Mouse (Mus musculus) stomach, embryonic 16.5 days (tissue): ENCODE measurements at regions not wholly inside any gene's neighbourhood (a gene's known extent, or its start where the extent isn't known, plus 50 kb on each side); places are given as distances from the start of the nearest gene placed in this dataset.

ENCODE experiments used
- ATAC-seq: fragments of 200-750 bp; cut with Nextera tagmentation; 2 replicates; pipeline ENCODE4 v1.8.0; 2017; ENCODE audit warnings: moderate number of reproducible peaks, moderate TSS enrichment; ENCODE audit not compliant: insufficient read depth, low FRiP score
- H3K27ac ChIP-seq: fragments of 300-500 bp; sonication (generic); 2 replicates; pipeline ENCODE4 v1.5.1; 2014; ENCODE audit warnings: low read length
- H3K27me3 ChIP-seq: fragments of 300-500 bp; sonication (generic); 2 replicates; pipeline ENCODE4 v1.6.1; 2014; ENCODE audit warnings: low read length, control low read depth, mixed read lengths; ENCODE audit not compliant: control insufficient read depth, insufficient read depth
- H3K36me3 ChIP-seq: fragments of 300-500 bp; sonication (generic); 2 replicates; pipeline ENCODE4 v1.6.1; 2014; ENCODE audit warnings: low read length; ENCODE audit not compliant: control insufficient read depth, insufficient read depth
- H3K4me1 ChIP-seq: fragments of 300-500 bp; sonication (generic); 2 replicates; pipeline ENCODE4 v1.6.1; 2014; ENCODE audit warnings: low read length, control low read depth, mixed read lengths; ENCODE audit not compliant: control insufficient read depth, insufficient read depth
- H3K4me2 ChIP-seq: fragments of 300-500 bp; sonication (generic); 2 replicates; pipeline ENCODE4 v1.6.1; 2014; ENCODE audit warnings: low read depth, low read length, mixed read lengths
- H3K4me3 ChIP-seq: fragments of 300-500 bp; sonication (generic); replicated peaks from 2 replicates; pipeline ENCODE4 v1.5.1; 2014; ENCODE audit warnings: mild to moderate bottlenecking, low read length
- H3K9ac ChIP-seq: fragments of 300-500 bp; sonication (generic); 2 replicates; pipeline ENCODE4 v1.6.1; 2014; ENCODE audit warnings: low read length
- H3K9me3 ChIP-seq: fragments of 300-500 bp; sonication (generic); replicated peaks from 2 replicates; pipeline ENCODE4 v1.6.1; 2016; ENCODE audit warnings: low read length, control low read depth; ENCODE audit not compliant: control insufficient read depth
- WGBS: fragments of 180-500 bp; shearing (Covaris S2); extraction: QIAGEN DNeasy Blood & Tissue Kit; methylation state at CpG from one replicate; pipeline ENCODE4 v1.1.7; 2014; 5-methylcytosine and 5-hydroxymethylcytosine counted together

GRCm38 (mm10) chr2:131747707-131748106, 111.8 kb downstream of the Erv3 start:
- H3K27ac ChIP-seq = no peak overlapping the region
- WGBS = 85% methylated on average over 4 of the region's 4 CpGs
- no peaks in the 10 kb centered on the region for H3K27me3 ChIP-seq
- H3K9ac ChIP-seq = no peak overlapping the region
- H3K36me3 ChIP-seq = no peaks in the 10 kb centered on the region
- H3K4me2 ChIP-seq = no peak overlapping the region
- H3K4me3 ChIP-seq = no peak overlapping the region
- no peak for ATAC-seq
- H3K9me3 ChIP-seq = no peaks in the 10 kb centered on the region
- peaks cover 10% of the 10 kb centered on the region for H3K4me1 ChIP-seq

- H3K4me3 ChIP-seq = no peak overlapping the region
- no peaks in the 10 kb centered on the region for H3K27me3 ChIP-seq
- peaks cover 9% of the 10 kb centered on the region for H3K4me1 ChIP-seq
- ATAC-seq = no peak
- H3K9me3 ChIP-seq = no peaks in the 10 kb centered on the region
- no peaks in the 10 kb centered on the region for H3K36me3 ChIP-seq
- no peak overlapping the region for H3K4me2 ChIP-seq
- no peak overlapping the region for H3K9ac ChIP-seq
- 84% methylated on average over 5 of the region's 5 CpGs for WGBS
- H3K27ac ChIP-seq = no peak overlapping the region
These were observed 114.1 kb downstream of the Erv3 start for GRCm38 (mm10) chr2:131745381-131745895.

GRCm38 (mm10) chr2:131744957-131745356, 114.6 kb downstream of the Erv3 start:
- Histone ChIP-seq H3K4me1 (peaks cover 6% of the 10 kb centered on the region), H3K4me2 (no peak overlapping the region), H3K4me3 (no peak overlapping the region), H3K36me3 (no peaks in the 10 kb centered on the region), H3K9me3 (no peaks in the 10 kb centered on the region), H3K27ac (no peak overlapping the region), H3K27me3 (no peaks in the 10 kb centered on the region), H3K9ac (no peak overlapping the region)
- WGBS = 71% methylated on average over 9 of the region's 9 CpGs
- no peak for ATAC-seq

- Histone ChIP-seq H3K9me3 (no peaks in the 10 kb centered on the region), H3K4me1 (no peaks in the 10 kb centered on the region), H3K27ac (no peak overlapping the region), H3K4me2 (no peak overlapping the region), H3K27me3 (no peaks in the 10 kb centered on the region), H3K4me3 (no peak overlapping the region), H3K9ac (no peak overlapping the region), H3K36me3 (no peaks in the 10 kb centered on the region)
- 84% methylated on average over 5 of the region's 5 CpGs for WGBS
- no peak for ATAC-seq
These were observed 119.1 kb downstream of the Erv3 start for GRCm38 (mm10) chr2:131740456-131740855.

- no peak overlapping the region for H3K4me3 ChIP-seq
- H3K36me3 ChIP-seq = no peaks in the 10 kb centered on the region
- H3K4me1 ChIP-seq = no peaks in the 10 kb centered on the region
- no peak overlapping the region for H3K27ac ChIP-seq
- ATAC-seq = no peak
- 72% methylated on average over 4 of the region's 4 CpGs for WGBS
- no peaks in the 10 kb centered on the region for H3K27me3 ChIP-seq
- H3K4me2 ChIP-seq = no peak overlapping the region
- H3K9ac ChIP-seq = no peak overlapping the region
- H3K9me3 ChIP-seq = no peaks in the 10 kb centered on the region
These were observed 120.5 kb downstream of the Erv3 start for GRCm38 (mm10) chr2:131739022-131739421.

- Histone ChIP-seq H3K4me1 (no peaks in the 10 kb centered on the region), H3K4me2 (no peak overlapping the region), H3K36me3 (no peaks in the 10 kb centered on the region), H3K9ac (no peak overlapping the region), H3K9me3 (no peaks in the 10 kb centered on the region), H3K4me3 (no peak overlapping the region), H3K27ac (no peak overlapping the region), H3K27me3 (no peaks in the 10 kb centered on the region)
- no peak for ATAC-seq
- WGBS = 78% methylated on average over 6 of the region's 6 CpGs
These were observed 124.7 kb downstream of the Erv3 start for GRCm38 (mm10) chr2:131734740-131735378.

- Histone ChIP-seq H3K9ac (no peak overlapping the region), H3K4me2 (no peak overlapping the region), H3K27ac (no peak overlapping the region), H3K27me3 (no peaks in the 10 kb centered on the region), H3K4me1 (no peaks in the 10 kb centered on the region), H3K36me3 (no peaks in the 10 kb centered on the region), H3K9me3 (peaks cover 13% of the 10 kb centered on the region), H3K4me3 (no peak overlapping the region)
- WGBS = 67% methylated on average over 3 of the region's 3 CpGs
- ATAC-seq = peak; percentile 79; the same call in 1 of the 2 replicates
These were observed 133.0 kb downstream of the Erv3 start for GRCm38 (mm10) chr2:131726533-131726932.

GRCm38 (mm10) chr2:131721631-131722545, 137.7 kb downstream of the Erv3 start:
- Histone ChIP-seq H3K4me2 (no peak overlapping the region), H3K4me1 (no peaks in the 10 kb centered on the region), H3K4me3 (no peak overlapping the region), H3K27ac (no peak overlapping the region), H3K36me3 (no peaks in the 10 kb centered on the region), H3K27me3 (no peaks in the 10 kb centered on the region), H3K9ac (no peak overlapping the region), H3K9me3 (peaks cover 13% of the 10 kb centered on the region)
- no peak for ATAC-seq
- WGBS = 82% methylated on average over 6 of the region's 6 CpGs

GRCm38 (mm10) chr2:131717561-131717960, 142.0 kb downstream of the Erv3 start:
- H3K36me3 ChIP-seq = no peaks in the 10 kb centered on the region
- no peak overlapping the region for H3K4me3 ChIP-seq
- no peak overlapping the region for H3K9ac ChIP-seq
- H3K9me3 ChIP-seq = no peaks in the 10 kb centered on the region
- H3K27me3 ChIP-seq = no peaks in the 10 kb centered on the region
- H3K4me2 ChIP-seq = no peak overlapping the region
- ATAC-seq = no peak
- 80% methylated on average over 5 of the region's 5 CpGs for WGBS
- no peaks in the 10 kb centered on the region for H3K4me1 ChIP-seq
- H3K27ac ChIP-seq = no peak overlapping the region
